Mouse (Mus musculus) heart, embryonic 14.5 days (tissue): ENCODE measurements around the gene Fgd2. TPM values are rescaled to one million over a fixed set of nuclear protein-coding genes. Genes with fewer than 3 reads are reported as not detected.

ENCODE experiments used
- ATAC-seq: fragments of 200-750 bp; cut with Nextera tagmentation; 2 replicates; pipeline ENCODE4 v1.8.0; 2017; ENCODE audit warnings: low read depth, moderate TSS enrichment; ENCODE audit not compliant: insufficient number of reproducible peaks, insufficient read depth, low FRiP score
- H3K27ac ChIP-seq, 2 experiments: fragments of 200-500 bp in 1 of 2; fragments of 300-500 bp in 1 of 2; sonication (generic) in 1 of 2; replicated peaks in 1 of 2; 2 replicates each; pipeline ENCODE4 v1.5.1; 2012 to 2014; ENCODE audit warnings: low read depth in 2 of 2, low read length in 2 of 2, control low read depth in 1 of 2, mild to moderate bottlenecking in 1 of 2, mixed read lengths in 1 of 2; ENCODE audit not compliant: control insufficient read depth in 1 of 2, insufficient read depth in 1 of 2
- H3K27me3 ChIP-seq: fragments of 300-500 bp; sonication (generic); 2 replicates; pipeline ENCODE4 v1.6.1; 2014; ENCODE audit warnings: mild to moderate bottlenecking, low read length, control low read depth; ENCODE audit not compliant: control insufficient read depth, insufficient read depth
- H3K36me3 ChIP-seq: fragments of 300-500 bp; sonication (generic); 2 replicates; pipeline ENCODE4 v1.6.1; 2014; ENCODE audit warnings: mild to moderate bottlenecking, control low read depth, low read length, mixed read lengths; ENCODE audit not compliant: control insufficient read depth, insufficient read depth
- H3K4me1 ChIP-seq, 2 experiments: fragments of 200-500 bp in 1 of 2; fragments of 300-500 bp in 1 of 2; sonication (generic) in 1 of 2; 2 replicates each; pipeline ENCODE4 v1.6.1; 2012 to 2014; ENCODE audit warnings: low read length in 2 of 2, control low read depth in 1 of 2, mixed read lengths in 1 of 2; ENCODE audit not compliant: control insufficient read depth in 2 of 2, insufficient read depth in 2 of 2
- H3K4me2 ChIP-seq: fragments of 300-500 bp; sonication (generic); 2 replicates; pipeline ENCODE4 v1.6.1; 2014; ENCODE audit warnings: mild to moderate bottlenecking, low read length
- H3K4me3 ChIP-seq, 2 experiments: fragments of 200-500 bp in 1 of 2; fragments of 300-500 bp in 1 of 2; sonication (generic) in 1 of 2; 2 replicates each; pipeline ENCODE4 v1.5.1; 2012 to 2014; ENCODE audit warnings: low read length in 2 of 2, mild to moderate bottlenecking in 2 of 2, control low read depth in 1 of 2, low read depth in 1 of 2, moderate library complexity in 1 of 2; ENCODE audit not compliant: control insufficient read depth in 1 of 2, insufficient read depth in 1 of 2
- H3K9ac ChIP-seq: fragments of 300-500 bp; sonication (generic); 2 replicates; pipeline ENCODE4 v1.6.1; 2014; ENCODE audit warnings: mild to moderate bottlenecking, low read length
- H3K9me3 ChIP-seq: fragments of 300-500 bp; sonication (generic); 2 replicates; pipeline ENCODE4 v1.6.1; 2016; ENCODE audit warnings: low read length, control low read depth; ENCODE audit not compliant: control insufficient read depth
- WGBS: fragments of 180-500 bp; shearing (Covaris S2); extraction: QIAGEN DNeasy Blood & Tissue Kit; methylation state at CpG from one replicate; pipeline ENCODE4 v1.1.7; 2014; 5-methylcytosine and 5-hydroxymethylcytosine counted together
- polyA plus RNA-seq: library from polyadenylated mRNA; unstranded; fragments of >200 nt; fragmentation: Nextera tagmentation; extraction: Ambion mirVana; gene quantifications from 2 replicates; pipeline ENCODE4 v1.2.1, GENCODE M21; 2014

Fgd2 gene
- polyA plus RNA-seq, 1 experiment from 2014 or later = 2.8 TPM

DNA sequence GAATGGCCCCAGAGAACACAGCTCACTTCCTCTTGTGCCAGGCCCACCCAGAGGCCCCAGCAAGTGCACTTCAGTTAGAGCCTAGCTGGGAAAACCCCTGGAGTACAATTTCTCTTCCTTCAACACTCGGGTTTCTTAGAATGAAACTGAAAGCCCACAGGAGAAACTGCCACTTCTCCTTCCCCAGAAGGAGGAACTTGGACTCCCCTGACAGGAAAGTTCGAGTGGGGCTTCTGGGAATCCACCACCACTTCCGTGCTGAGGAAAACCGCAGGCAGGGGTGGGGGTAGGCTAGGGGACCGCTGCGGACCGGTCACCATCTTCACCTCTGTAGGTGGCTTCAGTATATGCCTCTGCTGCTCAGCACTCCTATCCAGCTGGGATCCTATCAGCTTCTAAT, 34.7 kb downstream of the Fgd2 start:
- Histone ChIP-seq H3K36me3 (no peaks in the 10 kb centered on the region), H3K4me3 (no peak overlapping the region), H3K4me2 (no peak overlapping the region), H3K4me1 (peaks cover 23 to 47% of the 10 kb centered on the region in 2 experiments), H3K27ac (no peak overlapping the region), H3K27me3 (no peaks in the 10 kb centered on the region), H3K9ac (0 out of 2 replicates have a peak overlapping the region, but pooled peaks have one; percentile 27), H3K9me3 (no peaks in the 10 kb centered on the region)
- 55% methylated on average over 7 of the region's 7 CpGs for WGBS
- ATAC-seq = no peak

DNA sequence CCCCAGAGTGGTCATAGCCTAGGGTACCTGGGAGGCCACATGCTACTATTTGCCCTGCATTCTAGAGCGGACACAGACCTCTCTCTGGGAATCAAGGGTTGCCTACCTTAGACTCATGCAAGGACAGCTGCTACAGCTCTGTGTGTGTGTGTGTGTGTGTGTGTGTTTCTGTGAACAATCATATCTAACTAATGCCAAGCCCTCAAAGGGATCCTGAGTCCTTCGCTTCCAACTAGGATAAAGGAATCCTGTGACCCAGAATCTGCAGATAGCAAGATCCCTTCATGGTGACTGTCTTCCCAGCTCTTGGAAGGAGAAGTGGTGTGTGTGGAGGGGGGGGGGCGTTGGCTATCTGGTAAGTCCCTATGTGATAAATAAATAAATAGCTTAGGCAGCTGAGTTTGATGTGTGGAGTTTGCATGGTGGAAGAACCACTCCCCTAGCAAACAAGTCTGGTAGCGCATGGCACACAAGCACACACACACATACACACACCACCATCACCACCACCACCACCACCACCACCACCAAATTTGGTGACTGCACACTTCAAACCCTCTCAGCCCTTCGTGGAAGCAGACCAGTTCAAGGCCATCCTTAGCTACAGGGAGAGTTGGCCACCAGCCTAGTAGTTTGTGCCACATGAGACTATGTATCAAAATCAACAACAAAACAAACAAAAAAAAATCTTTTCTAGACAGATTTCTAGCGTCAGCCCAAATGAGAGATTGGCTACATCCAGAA, 35.5 kb downstream of the Fgd2 start:
- Histone ChIP-seq H3K4me1 (peaks cover 21 to 47% of the 10 kb centered on the region in 2 experiments), H3K27me3 (no peaks in the 10 kb centered on the region), H3K27ac (no peak overlapping the region), H3K4me3 (no peak overlapping the region), H3K4me2 (peak overlapping the region; percentile 73; the same call in 1 of the 2 replicates), H3K36me3 (no peaks in the 10 kb centered on the region), H3K9me3 (no peaks in the 10 kb centered on the region), H3K9ac (no peak overlapping the region)
- no peak for ATAC-seq
- WGBS = 56% methylated on average over 6 of the region's 6 CpGs

DNA sequence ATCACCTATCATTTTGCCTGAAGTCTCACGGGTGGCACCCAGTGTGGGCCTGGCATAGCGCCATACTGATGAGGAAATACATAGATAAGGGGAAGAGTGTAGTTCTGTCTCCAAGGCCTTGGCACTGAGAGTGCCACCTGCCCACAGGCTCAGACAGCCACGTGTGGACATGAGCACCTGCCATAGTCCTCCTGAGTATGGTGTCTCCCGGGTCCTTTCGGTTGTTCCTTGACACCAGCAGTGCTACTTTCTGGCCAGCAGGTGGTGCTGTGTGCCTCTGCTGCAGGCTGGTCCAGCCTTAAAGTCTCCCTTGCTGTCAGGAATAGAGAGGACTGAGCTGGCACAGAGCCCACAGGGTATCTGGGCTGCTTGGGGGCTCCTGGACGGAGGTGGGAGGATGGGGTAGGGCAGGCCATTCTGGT, 36.1 kb downstream of the Fgd2 start:
- Histone ChIP-seq H3K27me3 (no peaks in the 10 kb centered on the region), H3K27ac (no peak overlapping the region), H3K4me1 (peaks cover 21 to 47% of the 10 kb centered on the region in 2 experiments), H3K9ac (no peak overlapping the region), H3K36me3 (no peaks in the 10 kb centered on the region), H3K9me3 (no peaks in the 10 kb centered on the region), H3K4me2 (peak overlapping the region; percentile 73), H3K4me3 (no peak overlapping the region)
- WGBS = 19% methylated on average over 6 of the region's 6 CpGs
- ATAC-seq = peak; percentile 18; the same call in 1 of the 2 replicates

DNA sequence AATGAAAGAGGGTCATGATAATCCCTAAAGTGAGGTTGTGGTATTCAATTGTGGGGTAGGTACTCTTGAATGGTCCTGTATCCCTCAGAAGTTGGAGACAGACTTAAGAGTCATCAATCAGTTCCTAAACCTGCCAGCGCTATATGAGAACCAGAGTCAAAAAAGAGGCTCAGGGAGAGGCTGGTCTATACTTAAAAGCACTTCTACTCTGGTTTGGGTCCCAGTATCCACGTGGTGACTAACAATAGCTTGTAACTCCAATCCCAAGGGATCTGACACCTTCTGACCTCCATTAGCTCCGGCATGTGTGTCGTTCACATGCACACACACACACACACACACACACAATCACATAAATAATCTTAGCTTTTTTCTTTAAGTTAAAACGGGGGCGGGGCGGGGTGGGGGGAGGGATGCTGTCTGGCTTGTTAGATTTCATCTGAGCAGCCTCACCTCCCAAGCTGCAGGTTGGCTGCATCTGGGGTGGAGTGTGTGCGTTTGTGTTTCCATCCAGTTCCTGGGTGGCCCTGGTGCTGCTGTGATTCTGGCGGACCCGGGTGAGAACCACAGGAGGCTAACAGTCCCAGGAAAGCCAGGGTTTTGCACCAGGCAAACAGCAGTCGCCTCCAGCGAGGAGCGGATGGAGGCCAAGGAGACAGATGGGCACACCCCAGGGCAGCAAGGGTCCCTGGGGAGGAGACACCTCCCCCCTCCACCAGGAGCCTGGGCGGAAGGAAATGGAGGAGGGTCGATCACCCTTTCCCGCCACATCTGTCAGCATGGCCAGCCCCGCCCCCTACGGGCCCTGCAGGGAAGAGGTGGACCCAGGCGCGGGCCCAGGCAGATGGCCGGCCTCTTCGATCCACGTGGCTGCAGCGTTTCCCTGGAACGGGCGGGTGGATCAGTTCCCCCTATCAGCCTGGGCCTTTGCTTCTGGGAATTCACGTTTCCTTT, 37.0 kb downstream of the Fgd2 start:
- H3K9me3 ChIP-seq = no peaks in the 10 kb centered on the region
- H3K36me3 ChIP-seq = no peaks in the 10 kb centered on the region
- peaks cover 21 to 47% of the 10 kb centered on the region in 2 experiments for H3K4me1 ChIP-seq
- 1% methylated on average over 27 of the region's 27 CpGs for WGBS
- peak; percentile 29; the same call in 1 of the 2 replicates for ATAC-seq
- H3K9ac ChIP-seq = peak overlapping the region; percentile 66
- H3K27ac ChIP-seq = peak overlapping the region; percentile 53 to 75
- peak overlapping the region; percentile 73 for H3K4me2 ChIP-seq
- H3K4me3 ChIP-seq = peak overlapping the region; percentile 32 to 35
- H3K27me3 ChIP-seq = no peaks in the 10 kb centered on the region

DNA sequence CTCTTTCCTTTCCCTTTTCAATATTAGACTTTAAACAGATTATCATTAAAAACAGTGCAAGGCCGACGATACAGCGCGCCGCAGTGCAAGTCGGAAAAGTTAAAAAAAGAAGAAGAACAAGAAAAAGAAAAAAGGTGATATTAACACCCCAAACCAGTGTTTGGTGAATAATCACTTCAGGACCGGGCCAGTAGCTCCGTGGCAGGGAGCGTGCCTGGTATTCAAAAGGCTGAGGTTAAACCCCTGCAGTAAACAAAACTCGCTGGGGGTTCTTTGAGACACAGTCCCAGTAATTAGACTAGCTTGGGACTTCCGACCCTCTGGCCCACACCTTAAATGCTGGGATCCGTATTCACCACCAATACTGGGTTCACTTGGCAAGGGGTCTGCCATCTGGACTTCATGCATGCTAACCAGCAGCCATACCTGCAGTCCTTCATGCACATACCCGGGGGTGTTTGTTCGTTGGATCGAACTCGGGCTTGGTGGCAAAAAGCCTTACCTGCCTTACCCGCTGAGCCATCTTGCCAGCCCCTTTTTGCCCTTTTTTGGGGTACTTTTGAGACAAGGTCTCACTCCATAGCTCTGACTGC, 37.8 kb downstream of the Fgd2 start:
- Histone ChIP-seq H3K27ac (peak overlapping the region in 1 of 2 experiments; percentile 75; a peak in 1 of 4 replicates), H3K27me3 (no peaks in the 10 kb centered on the region), H3K4me3 (peak overlapping the region in 1 of 2 experiments; percentile 35; a peak in 2 of 4 replicates), H3K9me3 (no peaks in the 10 kb centered on the region), H3K4me2 (peak overlapping the region; percentile 73), H3K36me3 (no peaks in the 10 kb centered on the region), H3K9ac (peak overlapping the region; percentile 66), H3K4me1 (peaks cover 21 to 43% of the 10 kb centered on the region in 2 experiments)
- ATAC-seq = no peak
- 24% methylated on average over 17 of the region's 17 CpGs for WGBS

DNA sequence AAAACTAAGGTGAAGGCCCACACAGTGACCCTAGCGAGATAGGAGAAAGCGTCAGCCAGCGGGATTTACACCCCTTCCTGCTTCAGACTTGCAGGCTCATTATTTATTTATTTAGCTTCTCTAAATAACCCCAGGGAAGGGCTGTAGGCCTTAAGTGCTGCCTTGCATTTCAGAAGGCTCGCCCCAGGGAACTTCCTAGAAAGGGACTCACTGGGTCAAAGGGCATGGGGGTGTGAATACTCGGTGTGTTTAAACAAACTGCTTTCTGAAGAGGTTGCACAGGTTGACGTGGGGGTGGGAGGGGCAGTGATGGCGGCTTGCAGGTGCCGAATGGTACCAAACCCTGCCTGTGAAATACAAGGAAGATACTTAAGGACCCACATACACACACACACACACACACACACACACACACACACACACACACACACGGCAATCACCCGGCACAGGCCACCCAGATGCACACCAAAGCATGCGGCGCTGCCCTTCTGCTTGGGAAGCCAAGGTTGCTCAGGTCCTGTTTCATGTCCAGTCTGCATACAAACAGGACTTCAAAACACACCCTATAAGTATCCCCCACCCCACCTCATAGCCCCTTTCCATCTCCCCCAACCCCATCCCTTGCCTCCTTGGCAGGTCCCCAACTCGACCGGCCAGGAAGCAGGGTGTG, 38.7 kb downstream of the Fgd2 start:
- no peak overlapping the region for H3K4me2 ChIP-seq
- no peak overlapping the region for H3K4me3 ChIP-seq
- 61% methylated on average over 14 of the region's 14 CpGs for WGBS
- peaks cover 14 to 36% of the 10 kb centered on the region in 2 experiments for H3K4me1 ChIP-seq
- no peaks in the 10 kb centered on the region for H3K9me3 ChIP-seq
- H3K27me3 ChIP-seq = no peaks in the 10 kb centered on the region
- no peak for ATAC-seq
- H3K36me3 ChIP-seq = no peaks in the 10 kb centered on the region
- H3K27ac ChIP-seq = no peak overlapping the region
- H3K9ac ChIP-seq = no peak overlapping the region

DNA sequence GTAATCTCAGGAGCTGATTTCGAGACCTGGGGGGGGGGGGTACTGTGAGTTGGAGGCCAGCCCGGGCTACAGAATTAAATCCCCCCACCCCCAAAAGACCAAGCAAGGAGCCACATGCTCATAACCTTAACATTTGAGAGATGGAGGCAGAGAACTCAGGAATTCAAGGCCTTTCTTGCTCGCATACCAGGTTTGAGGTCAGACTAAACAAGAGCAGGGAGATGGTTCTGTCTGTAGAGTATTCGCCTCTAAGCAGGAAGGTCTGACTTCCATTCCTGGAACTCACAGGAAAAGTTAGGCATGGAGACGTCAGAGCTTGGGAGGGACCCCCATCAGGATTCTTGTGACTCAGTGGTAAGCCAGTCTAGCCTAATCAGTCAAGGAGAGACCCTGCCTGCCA, 39.3 kb downstream of the Fgd2 start:
- no peak for ATAC-seq
- no peaks in the 10 kb centered on the region for H3K9me3 ChIP-seq
- no peaks in the 10 kb centered on the region for H3K36me3 ChIP-seq
- no peaks in the 10 kb centered on the region for H3K27me3 ChIP-seq
- WGBS = 65% methylated on average over 5 of the region's 5 CpGs
- H3K9ac ChIP-seq = no peak overlapping the region
- H3K4me2 ChIP-seq = no peak overlapping the region
- peaks cover 14 to 33% of the 10 kb centered on the region in 2 experiments for H3K4me1 ChIP-seq
- no peak overlapping the region for H3K27ac ChIP-seq
- no peak overlapping the region for H3K4me3 ChIP-seq
